Mouse (Mus musculus) thymus, postnatal 36 days (tissue): ENCODE measurements around the gene Lrrtm3.

Source experiments
- DNase-seq, 2 experiments: peaks; one replicate each; pipeline ENCODE4 v3.0.0; 2022; ENCODE audit warnings: mixed read lengths in 2 of 2

The Lrrtm3 gene

GRCm38 (mm10) chr10:64041218-64041617, 48.9 kb downstream of the Lrrtm3 start:
- no peak for DNase-seq

GRCm38 (mm10) chr10:64039760-64040535, 50.1 kb downstream of the Lrrtm3 start:
- DNase-seq: no peak

- DNase-seq: no peak
Measured at GRCm38 (mm10) chr10:64030901-64031300, 59.2 kb downstream of the Lrrtm3 start.

- DNase-seq: no peak
Measured at GRCm38 (mm10) chr10:64023340-64023739, 66.7 kb downstream of the Lrrtm3 start.

DNA sequence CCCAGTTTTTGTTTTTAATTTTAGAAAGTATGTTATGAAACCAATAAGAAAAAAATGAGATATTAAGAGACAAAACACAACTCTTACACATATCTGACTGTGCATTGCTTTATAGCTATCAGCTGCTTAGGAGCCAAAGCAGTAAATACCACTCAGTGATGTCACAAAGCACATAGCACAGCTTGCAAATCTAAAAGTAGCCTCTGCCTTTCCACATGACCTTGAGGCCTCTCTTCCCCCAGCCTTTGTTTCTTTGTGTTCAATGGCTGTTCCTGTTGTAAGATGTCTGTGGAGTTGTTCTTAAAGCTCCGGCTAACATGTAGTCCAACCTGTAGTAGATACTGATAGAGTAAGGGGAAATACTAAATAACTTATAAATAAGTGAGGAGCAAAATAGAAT, 69.7 kb downstream of the Lrrtm3 start:
- no peak for DNase-seq

DNA sequence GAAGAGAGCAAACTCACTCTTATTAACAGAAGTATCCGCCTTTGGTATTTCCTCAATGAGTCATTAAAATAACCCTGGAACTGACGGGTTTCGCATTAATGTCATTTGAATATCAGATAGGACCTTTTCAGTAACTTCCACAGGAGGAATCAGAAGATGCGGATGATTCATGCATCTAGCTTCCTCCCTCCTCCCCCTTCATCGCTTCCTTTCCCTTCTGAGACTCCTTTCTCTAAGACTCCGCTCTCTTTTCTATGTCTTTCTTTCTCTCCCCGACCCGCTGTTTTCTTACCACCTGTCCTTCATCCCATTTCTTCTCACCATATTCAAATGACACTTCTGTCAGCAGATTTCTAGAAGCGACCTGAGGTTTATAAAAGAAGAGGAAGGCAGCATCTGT, 88.1 kb downstream of the Lrrtm3 start:
- no peak for DNase-seq

DNA sequence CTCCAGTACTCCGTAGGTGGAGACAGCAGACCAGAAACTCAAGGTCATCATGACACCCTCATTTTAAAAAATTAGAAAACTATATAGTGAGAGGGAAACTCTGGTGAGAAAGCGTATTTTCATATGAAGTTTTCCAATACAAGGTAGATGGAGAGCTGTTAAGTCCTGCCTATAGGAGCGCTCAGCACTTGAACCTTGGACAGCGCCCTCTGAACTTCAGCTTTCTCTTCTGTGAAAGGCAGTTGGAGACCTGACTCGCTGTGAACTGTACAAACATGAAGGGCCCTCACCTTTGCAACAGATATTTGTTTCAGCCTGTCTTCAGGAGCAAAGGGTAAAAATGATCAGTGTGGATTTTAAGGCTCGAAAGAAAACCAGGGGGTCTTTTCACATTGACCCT, 88.5 kb downstream of the Lrrtm3 start:
- no peak for DNase-seq

- DNase-seq: no peak
Measured at GRCm38 (mm10) chr10:63994251-63994650, 95.8 kb downstream of the Lrrtm3 start.

GRCm38 (mm10) chr10:63985576-63985975, 104.5 kb downstream of the Lrrtm3 start:
- no peak for DNase-seq

GRCm38 (mm10) chr10:63979410-63979809, 110.7 kb downstream of the Lrrtm3 start:
- no peak for DNase-seq

DNA sequence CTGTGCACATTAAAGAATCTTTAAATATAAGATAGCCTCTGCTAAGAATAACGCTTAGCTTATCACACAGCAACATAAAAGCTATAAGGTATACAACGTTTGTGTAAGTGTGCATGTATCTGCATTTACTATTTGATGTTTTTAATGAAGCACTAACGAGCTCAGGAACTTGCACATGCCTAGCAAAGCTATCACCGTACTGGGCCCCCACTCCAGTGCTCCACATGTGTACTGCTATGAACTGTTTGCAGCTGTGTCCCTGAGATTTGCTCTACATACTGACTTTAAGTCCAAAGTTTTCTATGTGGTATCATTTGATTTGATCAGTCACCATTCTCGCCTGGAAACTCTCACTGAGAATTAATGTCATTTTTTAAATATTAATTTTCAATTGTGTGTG, 111.1 kb downstream of the Lrrtm3 start:
- no peak for DNase-seq

GRCm38 (mm10) chr10:63978535-63978934, 111.5 kb downstream of the Lrrtm3 start:
- DNase-seq: no peak

GRCm38 (mm10) chr10:63978101-63978500, 112.0 kb downstream of the Lrrtm3 start:
- no peak for DNase-seq

GRCm38 (mm10) chr10:63972300-63972699, 117.8 kb downstream of the Lrrtm3 start:
- no peak for DNase-seq

GRCm38 (mm10) chr10:63954308-63954930, 135.7 kb downstream of the Lrrtm3 start:
- DNase-seq: no peak

DNA sequence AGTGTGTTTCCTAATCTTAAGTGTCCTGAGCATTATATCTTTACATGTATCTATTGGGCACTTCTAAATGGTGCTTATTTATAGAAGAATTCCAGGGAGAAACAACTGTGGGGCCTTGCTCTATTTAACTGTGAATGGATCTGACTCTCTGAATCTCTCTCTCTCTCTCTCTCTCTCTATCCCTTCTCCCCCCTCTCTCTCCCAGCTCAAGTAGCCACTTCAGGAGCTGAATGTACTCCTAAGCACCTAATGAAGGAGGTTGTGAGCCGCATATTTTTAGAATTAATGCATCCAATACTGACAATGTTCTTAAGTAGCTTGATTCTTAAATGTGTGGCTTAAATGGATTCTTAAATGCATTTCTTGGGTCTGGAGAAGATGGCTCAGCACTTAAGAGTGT, 138.6 kb downstream of the Lrrtm3 start:
- no peak for DNase-seq

- DNase-seq: no peak
Measured at GRCm38 (mm10) chr10:63950867-63951266, 139.2 kb downstream of the Lrrtm3 start.

DNA sequence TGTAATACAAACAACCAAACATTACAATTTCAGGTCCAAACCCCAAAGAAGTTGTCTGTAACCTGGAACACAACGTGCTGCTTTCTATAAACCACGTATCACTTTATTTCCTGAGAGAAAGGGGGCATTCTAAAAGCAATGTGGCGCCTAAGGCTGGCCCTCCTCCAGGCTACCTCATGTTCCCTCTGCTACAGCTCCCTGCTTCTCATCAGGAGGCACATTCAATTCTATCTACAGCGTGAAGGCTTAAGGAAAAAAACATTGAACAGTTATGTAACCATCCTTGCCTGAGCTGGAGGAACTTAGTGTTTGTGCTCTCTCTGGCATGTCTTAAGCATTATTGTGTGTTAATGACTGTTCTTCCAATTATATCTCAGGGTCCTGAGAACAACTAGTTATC, 142.8 kb downstream of the Lrrtm3 start:
- no peak for DNase-seq

GRCm38 (mm10) chr10:63945534-63945933, 144.5 kb downstream of the Lrrtm3 start:
- DNase-seq: no peak

GRCm38 (mm10) chr10:63933946-63934345, 156.1 kb downstream of the Lrrtm3 start:
- DNase-seq: no peak

DNA sequence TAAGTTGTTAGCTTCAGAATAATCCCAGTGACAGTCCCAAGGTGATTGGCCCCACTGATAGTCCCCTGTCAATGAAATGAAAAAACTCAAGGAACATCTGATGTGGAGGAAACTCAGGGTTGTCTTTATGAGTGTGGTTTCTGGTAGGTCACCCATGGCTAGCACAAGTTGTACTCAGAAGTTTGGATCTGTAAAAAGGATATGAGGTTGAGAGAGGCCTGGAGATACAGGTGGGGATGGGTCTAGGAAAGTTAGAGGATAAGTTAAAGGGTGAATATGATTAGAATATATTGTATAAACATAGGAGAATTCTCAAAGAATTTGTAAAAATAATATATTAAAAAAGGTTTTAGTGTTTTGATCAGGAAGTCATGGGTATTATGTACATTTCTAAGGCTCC, 162.7 kb downstream of the Lrrtm3 start, which contains the start of gene Gm10118:
Gene Gm10118, minus strand, starts transcription at position 101 of the 400 bp plus-strand sequence.
- DNase-seq: no peak

DNA sequence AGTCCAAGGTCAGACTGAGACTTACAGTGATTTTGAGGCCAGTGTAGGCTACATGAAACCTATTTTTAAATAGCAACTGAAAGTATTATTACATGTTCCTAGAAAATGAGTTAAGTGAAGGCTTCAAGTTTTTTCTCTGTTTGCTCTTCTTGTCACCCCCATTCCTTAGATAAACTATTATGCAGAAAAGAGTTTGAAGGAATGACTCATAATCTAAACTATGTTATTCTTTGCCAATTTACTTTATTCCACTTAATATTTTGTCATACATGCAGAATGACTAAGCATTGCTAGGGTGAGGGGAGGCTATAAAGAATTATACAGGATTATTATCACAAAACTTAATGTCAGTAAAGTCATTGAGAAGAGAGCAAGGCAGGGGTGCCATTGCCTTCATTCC, 181.2 kb downstream of the Lrrtm3 start:
- DNase-seq: no peak

- DNase-seq: no peak
Measured at GRCm38 (mm10) chr10:63899891-63900290, 190.2 kb downstream of the Lrrtm3 start.

DNA sequence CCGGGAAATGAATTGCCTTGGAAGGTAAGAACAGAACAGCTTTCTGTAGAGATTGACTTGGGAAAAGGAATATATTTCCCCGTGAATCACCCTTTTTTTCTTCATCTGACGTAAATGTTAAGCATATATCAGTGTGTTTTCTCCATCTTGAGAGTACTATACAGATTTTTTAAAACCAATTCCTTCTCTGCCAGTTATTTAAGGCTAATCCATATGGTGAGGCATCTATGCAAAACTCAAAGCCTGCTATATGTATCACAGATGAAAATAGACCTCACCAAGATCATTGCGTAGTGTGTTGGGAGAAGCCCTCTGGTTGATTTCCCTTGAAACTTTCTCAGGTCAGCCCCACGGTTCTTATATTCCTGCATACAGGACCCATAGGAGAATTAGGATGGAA, 195.5 kb downstream of the Lrrtm3 start:
- no peak for DNase-seq
